Mouse (Mus musculus) stomach, embryonic 15.5 days (tissue): ENCODE data around the gene Ereg. TPM values are rescaled to one million over a fixed set of nuclear protein-coding genes. Genes with fewer than 3 reads are reported as not detected.

Experiments used
- ATAC-seq: fragments of 200-750 bp; cut with Nextera tagmentation; 2 replicates; pipeline ENCODE4 v1.8.0; 2017; ENCODE audit warnings: low read depth, moderate number of reproducible peaks, moderate TSS enrichment; ENCODE audit not compliant: insufficient read depth, low FRiP score
- H3K27ac ChIP-seq: fragments of 300-500 bp; sonication (generic); 2 replicates; pipeline ENCODE4 v1.5.1; 2015; ENCODE audit warnings: mild to moderate bottlenecking, inconsistent platforms
- H3K27me3 ChIP-seq: fragments of 300-500 bp; sonication (generic); replicated peaks from 2 replicates; pipeline ENCODE4 v1.6.1; 2015; ENCODE audit warnings: inconsistent platforms
- H3K36me3 ChIP-seq: fragments of 300-500 bp; sonication (generic); 2 replicates; pipeline ENCODE4 v1.6.1; 2015; ENCODE audit warnings: inconsistent platforms
- H3K4me1 ChIP-seq: fragments of 300-500 bp; sonication (generic); 2 replicates; pipeline ENCODE4 v1.6.1; 2015; ENCODE audit warnings: inconsistent platforms
- H3K4me2 ChIP-seq: fragments of 300-500 bp; sonication (generic); 2 replicates; pipeline ENCODE4 v1.6.1; 2015; ENCODE audit warnings: mild to moderate bottlenecking, inconsistent platforms
- H3K4me3 ChIP-seq: fragments of 300-500 bp; sonication (generic); replicated peaks from 2 replicates; pipeline ENCODE4 v1.5.1; 2015; ENCODE audit warnings: inconsistent platforms
- H3K9ac ChIP-seq: fragments of 300-500 bp; sonication (generic); 2 replicates; pipeline ENCODE4 v1.6.1; 2015; ENCODE audit warnings: inconsistent platforms
- H3K9me3 ChIP-seq: fragments of 300-500 bp; sonication (generic); 2 replicates; pipeline ENCODE4 v1.6.1; 2016; ENCODE audit warnings: inconsistent platforms
- WGBS: fragments of 180-500 bp; shearing (Covaris S2); methylation state at CpG from one replicate; pipeline ENCODE4 v1.1.7; 2015; 5-methylcytosine and 5-hydroxymethylcytosine counted together
- polyA plus RNA-seq: library from polyadenylated mRNA; unstranded; fragments of >200 nt; fragmentation: Nextera tagmentation; extraction: Ambion mirVana; gene quantifications from 2 replicates; pipeline ENCODE4 v1.2.1, GENCODE M21; 2015

Gene Ereg
- polyA plus RNA-seq, 1 experiment from 2014 or later: 0.39 TPM

DNA sequence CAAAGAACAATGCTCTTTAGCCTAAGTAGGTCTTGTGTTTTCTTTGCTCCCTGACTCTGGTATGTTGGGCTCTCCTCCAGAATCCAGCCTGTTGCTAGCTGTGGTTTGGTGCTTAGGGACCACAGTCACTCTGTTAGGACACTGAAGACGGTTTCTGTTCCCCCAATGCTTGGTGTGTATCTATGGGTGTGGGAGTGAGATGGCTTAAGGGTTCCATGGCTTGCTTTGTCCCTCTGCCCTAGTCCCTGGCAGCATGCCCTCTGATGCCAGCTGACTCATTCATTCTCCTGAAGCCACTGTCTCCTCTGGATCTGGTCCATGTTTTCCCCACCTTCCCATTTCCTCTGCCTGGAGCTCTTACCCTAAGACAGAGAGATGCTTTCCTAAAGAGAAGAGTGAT, 40.2 kb downstream of the Ereg start:
- no peak overlapping the region for H3K4me2 ChIP-seq
- ATAC-seq: no peak
- no peaks in the 10 kb centered on the region for H3K27me3 ChIP-seq
- no peak overlapping the region for H3K27ac ChIP-seq
- H3K9ac ChIP-seq: no peak overlapping the region
- no peaks in the 10 kb centered on the region for H3K4me1 ChIP-seq
- WGBS: 72% methylated on average over 1 of the region's 1 CpGs
- H3K36me3 ChIP-seq: no peaks in the 10 kb centered on the region
- no peaks in the 10 kb centered on the region for H3K9me3 ChIP-seq
- no peak overlapping the region for H3K4me3 ChIP-seq

DNA sequence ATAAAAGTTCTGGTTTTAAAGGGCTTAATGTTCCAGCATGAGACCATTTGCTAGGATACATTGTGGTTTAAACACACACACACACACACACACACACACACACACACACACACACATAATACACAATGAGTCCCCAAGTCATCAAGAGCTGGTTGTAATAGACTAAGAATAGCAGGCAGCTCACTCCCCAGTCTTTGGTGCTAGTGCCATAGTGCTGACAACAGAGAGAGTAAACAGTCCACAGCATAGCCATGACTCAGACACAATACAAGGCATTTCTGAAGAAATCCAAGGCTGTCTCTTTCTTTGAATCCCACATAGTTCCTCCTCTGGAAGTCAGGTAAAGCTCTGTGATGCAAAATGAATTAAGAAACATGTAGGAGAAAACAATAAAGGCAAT, 44.2 kb downstream of the Ereg start:
- no peaks in the 10 kb centered on the region for H3K36me3 ChIP-seq
- H3K9me3 ChIP-seq: no peaks in the 10 kb centered on the region
- no peak overlapping the region for H3K4me2 ChIP-seq
- no peaks in the 10 kb centered on the region for H3K4me1 ChIP-seq
- no peak for ATAC-seq
- no peak overlapping the region for H3K27ac ChIP-seq
- H3K27me3 ChIP-seq: no peaks in the 10 kb centered on the region
- no peak overlapping the region for H3K4me3 ChIP-seq
- no peak overlapping the region for H3K9ac ChIP-seq

DNA sequence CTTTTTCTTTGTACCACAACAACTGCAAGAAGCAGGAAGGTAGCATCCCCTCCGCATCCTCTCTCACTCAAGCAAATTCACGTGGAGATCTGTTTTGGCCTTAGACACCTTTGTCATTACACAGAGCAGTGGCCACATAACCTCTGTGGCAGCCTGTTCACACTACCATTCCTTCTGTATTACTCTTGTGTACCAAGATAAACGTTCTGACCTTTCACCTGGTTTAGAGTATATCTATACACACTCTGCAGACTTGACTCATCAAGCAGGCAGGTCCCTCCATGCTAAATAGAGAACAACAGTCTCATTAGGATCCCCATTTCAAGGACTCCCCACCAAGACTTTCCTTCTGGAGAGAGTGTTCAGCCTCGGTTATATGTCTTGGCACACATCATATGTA, 49.0 kb downstream of the Ereg start:
- no peak for ATAC-seq

DNA sequence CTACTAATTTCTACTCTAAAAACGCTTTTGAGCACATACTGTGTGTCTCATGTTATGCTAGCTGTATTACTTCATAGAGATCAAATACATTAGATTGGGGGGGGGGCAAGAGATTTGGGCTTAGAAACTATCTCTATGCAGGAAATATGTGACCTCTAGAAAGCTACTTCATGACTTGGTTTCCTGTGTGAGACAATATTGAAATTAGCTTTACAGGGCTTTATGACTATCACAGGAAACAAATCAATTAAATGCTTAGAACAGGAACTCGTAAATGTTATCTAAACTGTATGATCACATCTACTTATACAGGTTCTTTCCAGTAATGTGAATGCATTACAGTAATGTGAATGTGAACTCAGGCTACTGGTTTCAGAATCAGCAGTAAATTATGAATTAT, 49.7 kb downstream of the Ereg start:
- no peak for ATAC-seq
- no peak overlapping the region for H3K9ac ChIP-seq
- 78% methylated on average over 2 of the region's 2 CpGs for WGBS
- H3K27me3 ChIP-seq: no peaks in the 10 kb centered on the region
- H3K27ac ChIP-seq: no peak overlapping the region
- no peak overlapping the region for H3K4me3 ChIP-seq
- H3K4me1 ChIP-seq: no peaks in the 10 kb centered on the region
- H3K4me2 ChIP-seq: no peak overlapping the region
- no peaks in the 10 kb centered on the region for H3K36me3 ChIP-seq
- H3K9me3 ChIP-seq: no peaks in the 10 kb centered on the region

More for the DNA sequence above, 49.0 kb downstream of the Ereg start:
- no peak overlapping the region for H3K9ac ChIP-seq
- no peaks in the 10 kb centered on the region for H3K27me3 ChIP-seq
- 62% methylated on average over 4 of the region's 4 CpGs for WGBS
- no peaks in the 10 kb centered on the region for H3K9me3 ChIP-seq
- no peak overlapping the region for H3K4me2 ChIP-seq
- H3K4me1 ChIP-seq: no peaks in the 10 kb centered on the region
- no peak overlapping the region for H3K4me3 ChIP-seq
- no peak overlapping the region for H3K27ac ChIP-seq
- no peaks in the 10 kb centered on the region for H3K36me3 ChIP-seq

DNA sequence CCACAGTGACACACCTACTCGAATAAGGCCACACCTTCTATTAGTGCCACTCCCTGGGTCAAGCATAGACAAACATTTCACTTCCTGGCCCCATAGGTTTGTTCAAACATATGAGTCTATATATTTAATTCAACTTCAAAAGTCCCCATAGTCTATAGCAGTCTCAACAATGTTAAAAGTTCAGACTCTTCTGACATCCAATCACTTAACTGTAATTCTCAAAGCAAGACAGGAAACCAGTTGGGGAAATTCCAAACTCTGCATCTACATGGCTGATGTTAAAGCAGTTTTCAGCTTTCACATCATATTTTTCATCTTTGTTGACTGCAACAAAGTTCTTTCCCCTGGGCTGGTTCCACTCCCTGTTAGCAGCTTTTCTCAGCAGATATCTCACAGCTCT, 52.2 kb downstream of the Ereg start:
- H3K4me2 ChIP-seq: no peak overlapping the region
- 78% methylated on average over 1 of the region's 1 CpGs for WGBS
- no peak for ATAC-seq
- H3K9ac ChIP-seq: no peak overlapping the region
- H3K27me3 ChIP-seq: no peaks in the 10 kb centered on the region
- H3K4me3 ChIP-seq: no peak overlapping the region
- H3K4me1 ChIP-seq: no peaks in the 10 kb centered on the region
- no peaks in the 10 kb centered on the region for H3K9me3 ChIP-seq
- no peaks in the 10 kb centered on the region for H3K36me3 ChIP-seq
- no peak overlapping the region for H3K27ac ChIP-seq

DNA sequence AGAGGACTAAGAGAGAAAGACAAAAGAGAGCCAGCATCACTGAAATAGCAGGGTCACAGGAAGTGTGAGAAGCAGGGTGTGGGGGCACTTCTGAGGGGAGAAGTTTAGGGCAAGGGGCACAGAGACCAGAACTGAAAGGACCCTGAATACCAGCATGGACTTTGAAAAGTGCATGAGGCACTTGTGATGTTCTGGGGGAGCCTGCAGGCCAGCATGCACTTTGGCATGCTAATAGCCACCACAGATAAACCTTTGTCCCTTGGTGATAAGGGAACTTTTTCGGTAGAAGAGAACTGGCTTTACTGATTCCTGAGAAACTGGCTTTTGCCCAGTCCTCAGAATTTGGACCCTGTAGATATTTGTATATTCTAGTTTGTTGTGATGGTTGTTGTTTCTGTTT, 60.5 kb downstream of the Ereg start:
- Histone ChIP-seq H3K4me2 (no peak overlapping the region), H3K27me3 (peaks cover 3% of the 10 kb centered on the region; the same call in 1 of the 2 replicates), H3K36me3 (no peaks in the 10 kb centered on the region), H3K9ac (no peak overlapping the region), H3K27ac (no peak overlapping the region), H3K9me3 (no peaks in the 10 kb centered on the region), H3K4me1 (peaks cover 3% of the 10 kb centered on the region; the same call in 1 of the 2 replicates), H3K4me3 (no peak overlapping the region)
- no peak for ATAC-seq
- WGBS: 24% methylated on average over 1 of the region's 1 CpGs

DNA sequence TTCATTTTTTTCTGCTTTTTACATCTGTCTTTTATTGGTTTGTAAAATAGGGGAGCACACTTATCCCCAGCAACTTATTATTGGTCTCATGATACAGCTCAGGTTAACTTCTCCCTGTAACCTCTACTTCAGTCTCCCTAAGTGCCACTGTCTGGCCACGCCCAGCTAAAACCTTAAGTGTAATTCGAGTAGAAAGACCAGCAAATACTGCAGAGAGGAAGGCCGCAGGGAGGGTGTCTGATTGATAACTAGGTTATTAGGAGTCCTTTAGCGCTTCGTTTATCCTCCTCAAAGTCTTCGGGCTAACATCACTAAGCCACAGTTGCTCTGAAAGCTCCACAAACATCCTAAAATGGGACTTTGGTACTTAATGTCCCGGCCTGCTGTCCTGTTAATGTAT, 64.5 kb downstream of the Ereg start:
- Histone ChIP-seq H3K27me3 (peaks cover 15% of the 10 kb centered on the region), H3K27ac (no peak overlapping the region), H3K4me1 (peaks cover 3% of the 10 kb centered on the region; the same call in 1 of the 2 replicates), H3K36me3 (no peaks in the 10 kb centered on the region), H3K9me3 (no peaks in the 10 kb centered on the region), H3K9ac (no peak overlapping the region), H3K4me2 (peak overlapping the region; percentile 87), H3K4me3 (peak overlapping the region; percentile 58)
- 5% methylated on average over 7 of the region's 7 CpGs for WGBS
- no peak for ATAC-seq

DNA sequence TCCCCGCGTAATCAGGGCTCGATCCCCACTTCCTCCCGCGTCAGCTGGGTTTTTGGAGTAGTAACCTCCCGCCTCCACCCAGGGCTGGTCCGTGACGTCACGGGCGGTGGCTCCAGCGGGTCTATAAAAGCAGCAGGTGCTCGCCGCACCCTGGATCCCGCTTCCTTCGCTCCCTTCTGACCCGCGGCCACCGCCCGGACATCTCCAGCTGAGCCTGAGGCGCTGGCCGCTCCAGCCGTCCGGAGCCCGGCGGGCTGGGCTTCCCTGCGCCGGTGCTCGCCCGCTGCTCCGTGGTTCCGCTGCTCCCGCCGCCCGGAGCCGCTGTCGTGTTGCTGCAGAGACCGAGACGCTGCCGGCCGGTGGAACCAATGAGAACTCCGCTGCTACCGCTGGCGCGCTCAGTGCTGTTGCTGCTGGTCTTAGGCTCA, 65.0 kb downstream of the Ereg start, which contains the start of gene Areg:
Gene Areg, plus strand, starts transcription at position 154 of the 428 bp plus-strand sequence.
- Histone ChIP-seq H3K4me3 (peak within 1 kb of the TSS; percentile 58), H3K36me3 (no peaks in the 10 kb centered on the region), H3K4me2 (peak within 1 kb of the TSS; percentile 87), H3K9me3 (no peaks in the 10 kb centered on the region), H3K9ac (no peak within 1 kb of the TSS), H3K4me1 (peaks cover 3% of the 10 kb centered on the region; the same call in 1 of the 2 replicates), H3K27ac (no peak within 1 kb of the TSS), H3K27me3 (peaks cover 15% of the 10 kb centered on the region)
- WGBS: under 1% methylated on average over 44 of the region's 44 CpGs
- ATAC-seq: peak; percentile 66

DNA sequence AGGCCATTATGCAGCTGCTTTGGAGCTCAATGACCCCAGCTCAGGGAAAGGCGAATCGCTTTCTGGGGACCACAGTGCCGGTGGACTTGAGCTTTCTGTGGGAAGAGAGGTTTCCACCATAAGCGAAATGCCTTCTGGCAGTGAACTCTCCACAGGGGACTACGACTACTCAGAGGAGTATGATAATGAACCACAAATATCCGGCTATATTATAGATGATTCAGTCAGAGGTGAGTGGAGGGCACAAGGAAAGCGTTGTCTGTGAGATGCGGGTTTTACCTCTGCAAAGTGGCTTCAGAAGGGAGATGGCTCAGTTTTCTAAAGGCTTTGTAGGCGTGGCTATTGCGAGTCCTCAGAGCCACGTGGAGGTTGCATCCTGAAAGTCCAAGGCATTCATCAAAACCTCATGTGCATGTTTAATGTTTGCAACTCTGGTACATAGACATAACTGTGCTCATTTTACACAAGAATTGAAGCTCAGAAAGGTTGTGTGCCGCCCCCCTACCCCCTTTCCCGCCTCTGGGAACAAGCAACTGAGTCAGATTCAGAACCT, 66.5 kb downstream of the Ereg start:
- H3K9ac ChIP-seq: no peak overlapping the region
- H3K4me3 ChIP-seq: no peak overlapping the region
- H3K36me3 ChIP-seq: no peaks in the 10 kb centered on the region
- no peaks in the 10 kb centered on the region for H3K9me3 ChIP-seq
- H3K4me1 ChIP-seq: peaks cover 3% of the 10 kb centered on the region; the same call in 1 of the 2 replicates
- H3K27me3 ChIP-seq: peaks cover 15% of the 10 kb centered on the region
- H3K4me2 ChIP-seq: no peak overlapping the region
- H3K27ac ChIP-seq: no peak overlapping the region
- 58% methylated on average over 13 of the region's 13 CpGs for whole genome bisulfite sequencing
- ATAC-seq: no peak

Other genes starting within 250 kb of the Ereg start
- 0.85 and 1.1 TPM in 2 replicates for gene Cxcl1, start 183.4 kb upstream of the Ereg start, polyA plus RNA-seq
- not detected in 2 replicates for gene Cxcl2, start 170.8 kb upstream of the Ereg start, polyA plus RNA-seq
- 43.0 and 44.6 TPM in 2 replicates for gene Mthfd2l, start 143.5 kb upstream of the Ereg start, polyA plus RNA-seq
- gene Epgn, start 47.2 kb upstream of the Ereg start, polyA plus RNA-seq: 0.08 and 0.15 TPM in 2 replicates
- 3.3 and 4.3 TPM in 2 replicates for gene Areg, start 65.0 kb downstream of the Ereg start, polyA plus RNA-seq